Mouse (Mus musculus) central nervous system, embryonic 14 days (tissue): ENCODE data around the gene Leo1. TPM values are rescaled to one million over a fixed set of nuclear protein-coding genes. Genes with fewer than 3 reads are reported as not detected.

Experiments used
- polyA plus RNA-seq: library from polyadenylated mRNA; depleted of rRNA; stranded (reverse); fragments of >200 nt; gene quantifications from 2 replicates; pipeline ENCODE4 v1.2.3, GENCODE M21; 2012; rRNA removed

The Leo1 gene
- polyA plus RNA-seq = 26.7 and 28.1 TPM in 2 replicates

GRCm38 (mm10) chr9:75440796-75441666 is at the start of gene Leo1:
Leo1 (plus strand) TSS chr9:75441524.

GRCm38 (mm10) chr9:75409852-75410378 is 31.4 kb upstream of the Leo1 start, which contains the start of gene Mapk6:
Mapk6 (minus strand) TSS chr9:75410005.

Other genes with a start within 250 kb of the Leo1 start
- gene Myo5c, start 209.5 kb upstream of the Leo1 start, polyA plus RNA-seq = 0.55 and 1.1 TPM in 2 replicates
- 44.4 and 48.0 TPM in 2 replicates for gene Gnb5, start 135.2 kb upstream of the Leo1 start, polyA plus RNA-seq
- gene Bcl2l10, start 93.8 kb upstream of the Leo1 start, polyA plus RNA-seq = not detected in 2 replicates
- gene Mapk6, start 31.5 kb upstream of the Leo1 start, polyA plus RNA-seq = 83.6 and 88.0 TPM in 2 replicates
- gene Tmod3, start 118.1 kb downstream of the Leo1 start, polyA plus RNA-seq = 59.1 TPM in 2 replicates
- 44.8 and 48.5 TPM in 2 replicates for gene Tmod2, start 169.8 kb downstream of the Leo1 start, polyA plus RNA-seq
- gene Lysmd2, start 184.2 kb downstream of the Leo1 start, polyA plus RNA-seq = 17.5 and 21.7 TPM in 2 replicates
- 76.2 and 93.8 TPM in 2 replicates for gene Scg3, start 242.5 kb downstream of the Leo1 start, polyA plus RNA-seq